Mouse (Mus musculus) brain, adult 2 months (tissue): Measurements from ENCODE around the gene Ephb3.

ENCODE experiments used
- DNase-seq: peaks from one replicate; pipeline ENCODE4 v3.0.0; 2011; ENCODE audit warnings: low read depth, low spot score

The Ephb3 gene

GRCm38 (mm10) chr16:21205093-21205886 is 735 bp downstream of the Ephb3 start:
- no peak for DNase-seq

GRCm38 (mm10) chr16:21208001-21208565 is 3.5 kb downstream of the Ephb3 start:
- DNase-seq, result no peak

GRCm38 (mm10) chr16:21209290-21209689 is 4.7 kb downstream of the Ephb3 start:
- no peak for DNase-seq

- DNase-seq, result no peak
Measured at GRCm38 (mm10) chr16:21210204-21210603, 5.6 kb downstream of the Ephb3 start.

GRCm38 (mm10) chr16:21210667-21211338 is 6.2 kb downstream of the Ephb3 start:
- peak; percentile 91 for DNase-seq

- DNase-seq, result no peak
Measured at GRCm38 (mm10) chr16:21211501-21211900, 6.9 kb downstream of the Ephb3 start.

GRCm38 (mm10) chr16:21212369-21212768 is 7.8 kb downstream of the Ephb3 start:
- DNase-seq, result no peak

GRCm38 (mm10) chr16:21213939-21214338 is 9.4 kb downstream of the Ephb3 start:
- DNase-seq, result no peak

- DNase-seq, result no peak
Measured at GRCm38 (mm10) chr16:21214803-21215202, 10.2 kb downstream of the Ephb3 start.

- DNase-seq, result peak; percentile 44
Measured at GRCm38 (mm10) chr16:21216047-21216446, 11.5 kb downstream of the Ephb3 start.

GRCm38 (mm10) chr16:21217233-21217632 is 12.7 kb downstream of the Ephb3 start:
- DNase-seq, result no peak

- DNase-seq, result no peak
Measured at GRCm38 (mm10) chr16:21219656-21220055, 15.1 kb downstream of the Ephb3 start.

- peak; percentile 36 for DNase-seq
Measured at GRCm38 (mm10) chr16:21223038-21223437, 18.5 kb downstream of the Ephb3 start.

GRCm38 (mm10) chr16:21224648-21225240 is 20.2 kb downstream of the Ephb3 start:
- DNase-seq, result no peak

GRCm38 (mm10) chr16:21226629-21227028 is 22.1 kb downstream of the Ephb3 start:
- DNase-seq, result peak; percentile 40

GRCm38 (mm10) chr16:21235135-21235534 is 30.6 kb downstream of the Ephb3 start:
- no peak for DNase-seq

- DNase-seq, result peak; percentile 27
Measured at GRCm38 (mm10) chr16:21238722-21239121, 34.2 kb downstream of the Ephb3 start.

GRCm38 (mm10) chr16:21240547-21240946 is 36.0 kb downstream of the Ephb3 start:
- no peak for DNase-seq

GRCm38 (mm10) chr16:21241030-21241429 is 36.5 kb downstream of the Ephb3 start:
- no peak for DNase-seq

- peak; percentile 28 for DNase-seq
Measured at GRCm38 (mm10) chr16:21242946-21243345, 38.4 kb downstream of the Ephb3 start.

GRCm38 (mm10) chr16:21244803-21245202 is 40.2 kb downstream of the Ephb3 start:
- no peak for DNase-seq

GRCm38 (mm10) chr16:21245387-21245786 is 40.8 kb downstream of the Ephb3 start:
- no peak for DNase-seq
